Mouse (Mus musculus) forelimb bud, embryonic 11.5 days (tissue): ENCODE measurements at regions not wholly inside any gene's neighbourhood (a gene's known extent, or its start where the extent isn't known, plus 50 kb on each side); places are given as distances from the start of the nearest gene placed in this dataset.

Experiments
- DNase-seq: peaks from one replicate; pipeline ENCODE4 v3.0.0-alpha.2; 2012; ENCODE audit warnings: low read depth, low spot score

DNA sequence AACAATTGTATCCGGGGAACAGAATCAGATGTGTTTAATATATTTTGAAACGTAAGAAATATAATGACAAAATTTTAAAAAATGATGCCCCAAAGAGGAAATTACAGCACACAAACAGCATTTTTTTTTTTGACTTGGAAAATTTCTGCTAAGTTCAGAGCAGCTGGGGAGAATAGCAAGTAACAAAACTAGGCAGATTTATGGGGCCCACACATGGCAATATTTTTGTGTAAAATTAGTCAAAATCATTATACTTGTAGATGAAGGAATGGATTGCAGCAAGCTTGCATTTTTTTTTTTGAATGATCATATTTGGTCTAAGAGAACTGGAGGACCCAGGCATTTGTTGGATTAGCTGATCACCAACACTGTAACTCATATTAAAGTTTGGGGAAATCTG is 189.4 kb downstream of the Map2k6 start:
- no peak for DNase-seq

DNA sequence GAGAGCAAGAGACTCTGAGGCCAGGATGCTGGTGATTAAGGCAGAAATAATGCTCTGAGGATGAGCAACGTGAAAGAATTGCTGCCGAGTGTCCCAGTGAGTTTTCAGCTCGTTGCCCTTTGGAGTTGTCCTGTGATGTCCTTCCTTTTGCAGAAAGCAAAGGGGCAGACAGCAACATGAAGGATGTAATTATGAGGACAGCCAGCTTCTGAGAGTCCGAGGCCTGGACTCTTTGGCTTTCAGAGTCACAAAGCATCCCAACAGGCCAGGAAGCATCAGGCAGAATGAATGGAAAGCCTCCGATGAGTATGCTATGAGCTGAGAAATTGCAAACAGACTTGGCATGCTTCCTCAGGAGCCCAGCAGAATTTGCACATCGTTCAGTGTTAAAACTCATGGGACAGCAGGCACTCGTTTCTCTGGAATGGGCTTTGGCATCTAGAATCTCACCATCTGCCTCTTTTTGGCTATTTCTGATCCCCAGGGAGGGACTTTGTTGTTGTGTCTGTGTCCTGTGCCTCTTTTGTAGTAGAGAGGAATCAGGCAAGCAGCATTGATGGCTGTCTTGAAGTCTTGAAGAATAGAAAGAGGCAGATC is 196.4 kb downstream of the Map2k6 start:
- no peak for DNase-seq

DNA sequence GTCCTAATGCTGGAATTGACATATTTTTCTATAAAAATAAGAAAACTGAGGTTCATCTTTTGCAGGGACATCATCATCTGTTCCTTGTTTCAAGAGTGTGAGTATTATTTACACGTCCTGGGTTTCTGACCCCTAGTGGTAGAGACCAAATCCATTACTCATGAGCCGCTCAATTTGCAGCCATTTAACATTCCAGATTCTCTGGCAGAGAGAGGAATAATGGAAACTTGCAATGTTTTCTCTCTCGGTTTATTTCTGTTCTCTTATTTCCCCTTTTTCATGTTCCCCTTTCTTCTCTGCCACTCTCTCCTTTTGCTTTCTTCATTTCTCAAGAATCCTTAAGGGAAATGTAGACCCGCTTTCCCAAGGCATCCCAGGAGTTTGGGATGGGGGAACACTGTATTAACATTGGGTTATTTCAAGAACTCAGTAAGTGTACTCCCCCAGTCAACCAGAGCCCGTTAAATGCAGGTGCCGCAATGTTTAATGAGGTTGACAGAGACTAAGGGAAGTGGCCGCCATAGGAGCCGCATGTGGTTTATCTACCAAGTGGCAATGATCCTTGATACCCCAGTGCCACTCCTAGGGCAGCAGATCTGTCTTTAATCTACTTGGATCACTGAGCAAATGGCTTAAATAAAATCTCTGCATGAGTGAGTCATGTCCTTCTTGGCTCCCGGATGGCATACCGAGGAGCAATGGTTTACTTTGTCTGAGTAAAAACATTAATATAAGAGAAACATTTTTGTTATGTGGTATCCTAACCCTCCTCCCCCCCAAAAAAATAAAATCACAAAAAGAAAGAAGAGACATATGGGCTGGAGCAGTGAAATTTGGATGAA is 206.3 kb downstream of the Map2k6 start:
- no peak for DNase-seq

DNA sequence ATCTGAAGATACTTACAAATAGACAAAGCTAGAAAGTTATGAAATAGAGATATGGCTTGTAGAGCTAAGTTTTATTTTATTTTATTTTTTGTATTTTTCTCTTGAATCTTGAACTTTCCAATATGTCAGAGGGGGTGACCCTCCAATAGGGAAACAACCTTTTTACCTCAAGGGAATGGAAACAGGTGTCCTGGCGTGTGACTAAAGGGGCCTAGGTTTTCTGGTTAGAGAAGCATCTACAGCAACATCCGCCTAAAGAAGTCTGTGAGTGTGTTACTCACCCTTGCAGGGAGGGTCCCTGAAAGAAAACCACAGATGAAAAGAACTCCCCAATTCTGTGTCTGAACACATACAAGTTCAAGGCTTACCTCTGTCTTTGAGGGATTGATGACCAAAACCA is 210.4 kb downstream of the Map2k6 start:
- DNase-seq: no peak

DNA sequence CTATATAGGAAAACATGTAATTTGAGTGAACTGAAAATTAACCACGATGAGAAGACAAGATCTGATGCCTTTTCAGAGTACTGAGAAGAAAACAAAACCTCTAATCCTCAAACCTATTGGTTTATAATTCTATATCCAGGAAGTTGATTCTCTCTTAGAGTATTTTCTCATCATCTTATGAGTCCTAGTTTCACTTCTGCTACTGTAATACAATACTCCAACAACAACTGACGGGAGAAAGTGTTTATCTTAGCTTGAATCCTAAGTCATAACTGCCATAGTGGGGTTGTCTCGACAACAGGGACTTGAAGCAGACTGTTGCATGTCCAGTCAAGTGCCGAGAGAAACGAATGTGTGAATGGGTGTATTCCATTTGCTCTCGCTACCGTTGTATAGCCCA is 211.9 kb downstream of the Map2k6 start:
- no peak for DNase-seq

DNA sequence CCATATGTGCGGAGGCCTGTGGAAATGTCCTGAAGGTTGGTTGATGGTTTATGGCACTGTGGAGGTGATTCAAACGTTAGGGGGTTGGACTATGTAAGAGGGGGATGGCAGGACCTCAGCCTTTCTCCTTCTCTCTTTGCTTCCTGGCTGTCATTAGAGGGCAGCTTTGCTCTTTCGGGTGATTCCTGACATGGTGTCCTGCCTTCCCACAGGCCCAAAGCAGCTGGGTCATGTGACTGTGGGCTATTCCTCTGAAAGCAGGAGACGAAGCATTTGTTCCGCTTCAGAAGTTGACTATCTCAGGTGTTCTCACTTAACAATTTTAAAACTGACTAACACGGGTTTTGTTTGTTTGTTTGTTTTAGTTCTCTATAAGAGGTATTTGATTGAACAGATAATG is 233.1 kb downstream of the Map2k6 start:
- DNase-seq: no peak

DNA sequence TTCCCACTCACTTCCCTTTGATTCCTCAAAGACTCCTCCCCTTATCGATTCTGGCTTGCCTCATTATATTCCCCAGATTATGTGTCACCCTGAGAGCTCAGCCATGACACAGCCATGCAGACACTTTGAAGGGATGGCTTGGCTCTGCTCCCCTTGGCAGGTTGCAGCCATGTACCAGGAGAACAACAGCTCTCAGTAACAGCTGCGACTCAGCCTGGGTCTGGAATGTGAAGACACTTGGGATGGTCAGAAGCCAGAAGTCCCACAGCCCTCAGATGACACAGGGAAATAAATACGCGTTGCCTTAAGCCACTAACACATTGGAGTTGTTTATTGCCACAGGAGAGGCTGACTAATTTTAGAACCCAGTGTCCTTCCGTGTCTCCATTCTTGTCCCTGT is 234.4 kb downstream of the Map2k6 start:
- no peak for DNase-seq

DNA sequence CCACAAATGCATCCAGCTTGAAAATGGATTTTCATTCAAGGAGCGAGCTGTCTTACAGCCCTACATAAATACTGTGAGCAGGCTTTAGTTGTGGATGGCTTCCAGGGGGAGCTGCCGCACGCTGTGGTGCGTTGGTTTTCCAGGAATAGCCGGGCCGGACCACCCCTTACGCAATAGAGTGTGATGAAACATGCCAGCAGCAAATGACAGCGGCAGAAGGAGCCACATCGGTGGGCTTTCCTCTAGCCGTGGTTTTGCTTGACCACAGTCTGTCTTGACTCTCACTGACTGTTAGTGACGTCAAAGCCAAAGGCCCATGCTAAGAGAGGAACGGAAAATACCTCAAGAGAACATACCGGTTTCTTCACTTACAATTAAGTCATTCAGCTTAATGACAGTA is 243.6 kb downstream of the Map2k6 start:
- DNase-seq: no peak

DNA sequence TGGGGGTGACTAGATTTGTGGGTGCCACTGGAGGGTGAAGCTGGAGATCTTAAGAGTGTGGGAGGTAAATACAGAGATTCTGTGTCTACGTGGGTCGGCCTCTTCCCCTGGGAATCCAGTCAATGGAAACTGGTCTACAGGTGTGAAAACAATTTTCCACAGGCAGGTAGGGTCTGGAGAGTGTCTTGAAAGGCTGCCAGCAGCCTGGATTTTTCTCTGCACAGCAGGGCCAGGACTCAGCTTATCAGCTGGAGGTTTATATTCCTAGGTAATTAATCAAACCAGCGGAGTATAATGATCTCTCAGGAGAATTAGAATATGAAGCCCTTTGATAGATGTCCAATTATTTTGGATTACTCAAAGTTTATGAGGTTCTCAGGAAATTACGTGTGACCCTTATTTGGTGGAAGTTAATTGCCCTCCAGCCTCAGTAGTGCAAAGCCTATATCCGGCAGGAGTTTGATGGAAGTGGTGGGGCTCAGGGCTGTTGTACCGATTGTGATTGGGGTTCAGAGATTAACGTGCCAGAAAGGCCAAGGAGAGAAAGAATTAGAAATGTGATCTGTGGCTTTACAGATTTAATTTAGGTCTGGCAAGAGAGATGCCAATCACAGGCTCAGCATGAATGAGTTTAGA is 250.8 kb downstream of the Map2k6 start:
- DNase-seq: peak; percentile 71

DNA sequence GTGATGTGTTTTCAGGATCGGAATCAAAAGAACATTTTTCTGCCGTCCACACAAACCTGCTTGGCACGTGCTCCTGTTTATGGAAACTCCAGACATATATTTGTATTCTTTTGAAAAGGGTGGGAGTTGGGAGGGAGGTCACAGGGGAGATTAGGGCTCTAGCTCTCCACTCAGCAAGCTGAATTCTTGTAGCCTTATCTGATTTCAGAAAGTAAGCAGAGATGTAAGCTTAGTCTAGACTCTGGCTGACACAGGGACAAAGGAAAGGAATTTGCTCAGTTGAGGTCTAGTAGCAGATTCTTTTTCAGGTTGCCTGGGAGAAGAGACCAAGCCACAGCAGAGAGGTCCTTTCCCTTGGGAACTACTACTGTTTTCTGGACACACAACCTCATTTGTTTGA is 253.1 kb downstream of the Map2k6 start:
- no peak for DNase-seq

DNA sequence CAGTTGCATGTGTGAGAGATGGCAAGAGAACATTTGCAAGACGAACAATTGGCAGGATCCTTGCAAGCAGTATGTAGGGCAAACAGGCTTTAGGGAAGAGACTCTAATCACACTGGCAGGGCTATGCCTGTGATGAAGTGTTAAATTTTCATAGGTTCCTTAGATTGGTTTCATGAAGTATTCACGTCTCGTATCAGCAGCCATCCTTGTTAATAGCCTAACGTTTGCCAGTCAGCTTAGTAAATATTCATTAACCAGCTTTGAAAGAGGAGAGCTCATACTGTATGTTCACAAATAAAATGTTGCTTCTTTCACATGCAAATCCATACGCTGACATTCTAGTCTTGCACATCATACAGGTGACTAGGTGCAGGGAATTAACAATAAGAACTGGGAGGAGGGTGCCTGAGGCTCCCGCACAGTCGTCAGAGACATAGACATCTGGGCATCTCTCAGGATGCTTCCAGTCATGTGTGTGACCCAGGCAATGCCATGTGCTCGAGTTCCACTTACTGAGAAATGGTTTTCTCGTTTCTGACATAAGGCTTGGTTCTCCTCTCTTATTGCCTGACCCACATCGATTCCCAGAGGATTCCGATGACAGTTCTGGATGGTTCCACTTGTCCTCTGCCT is 257.7 kb downstream of the Map2k6 start:
- DNase-seq: no peak

DNA sequence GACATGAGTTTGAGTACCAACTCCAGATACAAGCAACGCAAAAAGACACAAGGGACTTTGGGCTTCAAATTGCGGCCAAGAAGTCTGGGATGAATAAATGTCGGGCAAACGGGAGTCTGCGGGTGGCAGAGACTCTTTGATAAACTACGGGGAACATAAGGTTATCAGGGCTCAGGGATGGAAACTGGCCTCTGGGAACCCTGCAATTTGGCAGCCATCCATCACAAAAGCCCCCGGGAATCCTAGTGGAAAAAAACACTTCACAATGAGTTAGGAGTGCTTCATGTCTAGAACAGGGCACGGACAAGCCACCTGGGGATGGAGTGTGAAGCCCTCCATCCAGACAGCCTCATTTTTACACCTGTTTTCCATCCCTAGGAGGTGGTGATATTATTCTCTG is 258.9 kb downstream of the Map2k6 start:
- DNase-seq: no peak

DNA sequence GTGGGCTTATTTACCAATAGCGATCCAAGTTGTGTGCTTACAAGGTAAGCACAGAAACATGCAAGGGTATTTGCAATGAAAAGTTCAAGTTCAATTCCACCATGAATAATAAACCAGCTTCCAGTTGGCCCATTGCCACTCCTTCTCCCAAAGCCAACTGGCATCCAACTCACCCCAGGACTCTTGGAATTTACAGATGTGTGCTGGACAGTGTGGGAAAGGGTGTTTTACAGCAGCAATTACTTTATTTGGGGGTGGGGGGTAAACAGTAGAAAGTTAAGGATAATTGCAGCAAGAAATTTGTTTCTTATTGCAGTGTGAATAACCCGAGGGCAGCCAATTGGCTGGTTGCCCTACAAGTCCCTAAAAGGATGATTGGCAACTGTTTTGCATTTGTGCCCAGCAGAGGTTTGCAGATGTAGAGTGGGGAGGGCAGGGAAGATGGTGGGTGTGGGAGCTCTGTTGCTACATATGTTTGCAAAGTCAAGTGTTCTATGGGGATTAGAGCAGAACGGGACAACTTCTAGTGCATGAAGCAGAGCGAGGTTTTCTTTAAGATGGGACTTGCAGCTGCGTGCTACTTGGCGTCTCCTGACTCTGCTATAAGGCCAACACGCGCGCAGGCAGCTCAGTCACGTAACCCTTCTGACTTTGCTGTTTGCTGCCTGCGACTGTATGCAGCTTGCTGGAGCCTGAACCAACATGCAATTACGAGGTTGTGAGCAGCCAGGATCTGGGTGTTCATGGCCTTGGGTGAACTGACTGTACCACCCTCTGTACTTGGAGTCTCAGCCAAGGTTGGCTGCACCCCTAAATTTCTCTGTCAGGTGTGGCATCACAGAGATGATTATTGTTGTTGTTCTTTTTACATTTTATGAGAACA is 271.9 kb downstream of the Map2k6 start:
- peak; percentile 24 for DNase-seq

DNA sequence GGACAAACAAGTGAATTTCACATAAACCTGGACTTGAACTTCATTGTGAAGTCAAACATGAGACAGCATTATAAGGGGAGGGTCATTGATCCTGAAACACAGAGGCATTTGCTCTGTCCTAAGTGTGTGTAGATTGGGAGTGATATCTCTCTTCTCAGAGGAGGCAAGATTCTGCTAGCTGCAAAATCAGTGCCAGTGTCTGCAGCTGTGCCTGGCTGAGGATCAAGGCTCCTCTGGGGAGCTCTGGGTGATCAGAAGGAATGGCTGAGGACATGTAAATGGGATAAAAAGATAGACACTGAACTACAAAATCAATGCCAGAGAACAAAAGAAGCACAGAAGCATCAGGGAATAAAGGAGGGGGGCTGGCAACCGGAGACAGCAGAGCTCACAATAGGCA is 274.0 kb downstream of the Map2k6 start:
- DNase-seq: no peak

DNA sequence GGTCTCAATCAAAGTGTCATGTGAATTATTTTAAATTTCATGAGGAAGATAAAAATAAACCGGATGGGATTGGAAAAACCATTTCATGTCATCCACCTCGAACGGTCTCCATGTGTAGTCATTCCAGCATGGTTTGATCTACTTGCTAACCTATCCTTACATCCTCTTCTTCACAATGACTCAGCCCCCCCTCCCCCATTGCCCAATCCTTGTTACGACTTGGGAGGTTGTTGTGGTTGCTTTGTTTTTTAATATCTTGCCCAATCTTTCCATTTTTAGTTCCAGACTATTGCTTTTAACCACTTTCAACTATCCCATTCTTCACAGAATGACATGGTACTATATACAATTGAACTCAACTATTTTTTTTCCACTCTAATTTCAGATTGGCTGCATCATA is 275.0 kb upstream of the Kcnj16 start:
- DNase-seq: no peak

DNA sequence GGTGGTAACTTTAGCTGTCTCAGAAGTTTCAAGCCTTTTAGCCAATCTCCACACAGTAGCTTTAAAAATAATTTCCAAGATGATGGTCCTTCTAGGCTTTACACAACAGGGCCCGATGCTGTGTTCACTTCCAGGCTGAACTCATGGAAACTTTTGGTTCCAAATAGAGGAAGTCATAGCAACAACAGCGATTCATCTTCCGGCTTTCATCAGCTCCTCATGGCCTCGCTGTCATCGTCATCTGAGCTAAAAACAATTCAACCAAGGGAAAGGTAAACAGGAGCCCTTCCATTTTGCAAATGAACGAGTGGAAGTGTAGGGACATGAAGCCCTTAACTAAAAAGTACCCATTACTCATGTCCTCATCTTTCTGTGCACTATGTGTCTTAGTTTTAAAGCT is 270.8 kb upstream of the Kcnj16 start:
- no peak for DNase-seq

DNA sequence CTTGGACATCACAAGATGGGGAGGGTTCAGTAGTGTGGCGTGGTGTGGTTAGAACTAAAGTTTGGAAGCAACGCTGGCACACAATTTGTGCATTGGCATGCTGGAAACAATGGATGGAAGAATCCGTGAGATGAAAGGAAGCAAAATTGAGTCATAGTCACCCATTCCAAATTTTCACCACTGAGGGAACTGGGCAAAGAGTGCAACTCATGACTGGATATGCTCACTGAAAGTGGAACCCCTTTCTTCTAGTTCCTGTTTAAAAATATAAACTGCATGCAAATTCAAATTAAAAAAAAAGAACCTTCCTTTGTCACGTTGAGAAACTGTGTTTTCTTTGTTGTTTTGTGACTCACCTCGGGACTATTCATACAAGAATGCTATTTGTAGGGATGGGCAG is 269.5 kb upstream of the Kcnj16 start:
- DNase-seq: no peak

DNA sequence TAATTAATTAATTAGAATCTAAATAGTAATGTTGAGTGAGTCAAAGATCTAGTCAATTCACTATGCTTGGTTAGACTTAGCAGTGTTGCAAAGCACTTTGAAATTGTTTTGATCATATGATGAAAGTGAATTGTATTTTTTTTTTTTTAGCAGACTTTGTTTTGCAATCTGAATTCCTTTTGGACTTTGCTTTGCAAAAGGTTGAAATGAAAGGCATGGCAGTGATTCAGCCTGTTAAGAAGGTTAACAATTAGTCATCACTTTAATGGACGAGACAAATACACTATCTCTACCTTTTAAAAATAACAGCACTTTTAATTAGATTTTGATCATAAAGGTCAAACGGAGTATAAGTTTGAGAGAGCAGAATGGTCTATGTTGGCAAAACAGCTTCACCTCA is 266.9 kb upstream of the Kcnj16 start:
- no peak for DNase-seq

DNA sequence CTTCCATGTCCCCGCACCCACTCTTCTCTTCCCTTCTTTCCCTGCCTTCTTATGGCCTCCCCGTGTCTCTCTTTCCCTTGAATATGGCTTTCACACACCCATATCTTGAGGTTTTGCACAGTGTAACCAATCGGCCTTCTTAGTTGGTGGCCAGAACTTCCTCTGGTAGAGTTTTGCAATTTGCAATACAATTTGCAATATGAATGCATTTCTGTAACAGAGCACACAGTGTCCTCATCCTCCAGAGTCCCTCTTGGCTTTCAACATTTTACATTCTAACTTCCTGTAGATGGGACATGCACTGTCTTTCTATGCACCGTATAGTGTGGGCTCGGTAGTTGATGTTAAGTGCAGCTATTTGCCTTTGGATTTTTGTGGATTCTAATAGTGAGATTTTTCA is 265.7 kb upstream of the Kcnj16 start:
- DNase-seq: no peak

DNA sequence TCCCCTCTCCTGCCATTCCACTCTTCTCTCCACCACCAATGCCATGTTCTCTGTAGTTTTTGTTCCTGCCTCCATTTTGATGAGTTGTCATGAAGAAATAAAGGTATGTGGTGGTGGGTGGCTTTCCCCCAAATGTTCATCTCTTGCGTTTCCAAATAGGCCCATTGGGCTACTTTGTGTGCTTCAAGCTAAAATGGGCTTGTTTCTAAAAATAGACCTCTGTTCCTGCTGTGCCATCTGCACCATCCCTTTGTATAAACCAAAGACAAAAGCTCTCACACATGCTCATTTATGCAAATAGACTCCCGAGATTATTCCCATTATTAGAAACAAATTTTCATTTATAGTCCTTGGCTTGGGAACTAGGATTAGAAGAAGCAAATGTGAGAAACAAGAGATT is 264.3 kb upstream of the Kcnj16 start:
- DNase-seq: no peak

DNA sequence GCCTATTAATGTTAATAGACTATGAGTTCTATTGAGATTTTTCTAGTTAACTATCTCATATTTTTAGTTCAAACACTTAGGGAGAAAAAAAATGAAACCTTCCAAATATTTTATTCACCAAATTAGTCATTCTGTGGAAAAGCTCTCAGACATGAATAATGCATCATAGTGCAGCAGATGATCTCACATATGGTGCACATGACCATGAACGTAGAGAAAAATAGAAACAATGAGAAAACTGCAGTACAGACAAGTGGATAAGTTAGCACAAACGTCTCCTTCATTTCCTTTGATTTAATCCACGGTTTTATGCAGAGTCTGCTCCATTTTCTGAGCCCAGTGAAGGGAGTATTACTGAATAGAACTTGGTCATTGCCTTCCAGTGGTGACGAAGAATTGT is 260.5 kb upstream of the Kcnj16 start:
- DNase-seq: no peak

DNA sequence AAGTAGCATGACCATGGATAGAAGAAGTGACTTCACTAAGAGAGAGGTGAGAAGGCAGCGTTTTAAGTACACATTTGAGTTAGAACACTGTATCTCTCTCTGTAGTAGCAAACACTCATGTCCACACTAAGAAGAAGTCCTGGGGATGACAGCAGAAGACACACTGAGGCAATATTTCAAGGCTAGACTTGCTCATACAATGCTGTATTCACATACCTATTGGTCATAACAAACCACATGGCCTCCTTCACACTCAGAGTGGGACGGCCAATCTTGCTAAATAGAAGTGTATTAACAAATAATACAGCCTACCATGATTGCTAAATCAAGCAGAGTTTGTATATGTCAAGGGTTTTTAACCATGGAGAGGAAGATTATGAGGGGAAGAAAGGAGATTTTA is 252.5 kb upstream of the Kcnj16 start:
- no peak for DNase-seq
